Mouse (Mus musculus): ENCODE results near the gene Pnpla3. TPM values are rescaled to one million over a fixed set of nuclear protein-coding genes. Genes with fewer than 3 reads are reported as not detected.
A peak's percentile ranks its signal among the peaks of the same experiment; 100 is the strongest.

Gene Pnpla3
- polyA plus RNA-seq (2015; fragmentation: Nextera tagmentation; extraction: Ambion mirVana), result 7.0 and 7.1 TPM in 2 replicates

DNA sequence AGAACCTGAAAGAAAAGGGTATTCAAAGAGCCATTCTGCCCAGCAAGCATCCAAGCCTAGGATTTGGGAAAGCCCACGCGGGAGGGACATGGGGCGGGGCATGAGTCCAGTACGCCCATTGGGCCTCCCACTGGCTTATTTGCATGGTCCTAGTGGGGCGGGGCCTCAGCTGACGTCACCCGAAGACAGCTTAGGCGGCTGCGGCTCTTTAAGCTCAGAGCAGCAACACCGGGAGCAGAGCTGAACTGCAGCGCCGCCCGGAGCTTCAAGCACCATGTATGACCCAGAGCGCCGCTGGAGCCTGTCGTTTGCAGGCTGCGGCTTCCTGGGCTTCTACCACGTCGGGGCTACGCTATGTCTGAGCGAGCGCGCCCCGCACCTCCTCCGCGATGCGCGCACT lies at the start of gene Pnpla3:
Gene Pnpla3 (plus strand): TSS at position 238 of the 400 bp plus-strand sequence.
- Histone ChIP-seq H3K27me3 (ENCODE audit: control insufficient read depth, insufficient read depth, low read depth, low read length) (no peaks in the 10 kb centered on the region), H3K9me3 (replicated peaks; ENCODE audit: control insufficient read depth, low read length, poor library complexity, severe bottlenecking) (no peaks in the 10 kb centered on the region), H3K9ac (ENCODE audit: low read depth, low read length) (peak within 1 kb of the TSS; percentile 80), H3K36me3 (ENCODE audit: control insufficient read depth, insufficient read depth, low read length) (no peaks in the 10 kb centered on the region), H3K4me3 (ENCODE audit: low read depth, low read length) (peak within 1 kb of the TSS; percentile 63), H3K4me1 (ENCODE audit: control insufficient read depth, insufficient read depth, low read length) (peaks cover 24% of the 10 kb centered on the region), H3K27ac (ENCODE audit: low read length) (peak within 1 kb of the TSS; percentile 86), H3K4me2 (ENCODE audit: low read length) (peak within 1 kb of the TSS; percentile 95)
- under 1% methylated on average over 28 of the region's 28 CpGs for WGBS
- peak; percentile 98 for ATAC-seq

DNA sequence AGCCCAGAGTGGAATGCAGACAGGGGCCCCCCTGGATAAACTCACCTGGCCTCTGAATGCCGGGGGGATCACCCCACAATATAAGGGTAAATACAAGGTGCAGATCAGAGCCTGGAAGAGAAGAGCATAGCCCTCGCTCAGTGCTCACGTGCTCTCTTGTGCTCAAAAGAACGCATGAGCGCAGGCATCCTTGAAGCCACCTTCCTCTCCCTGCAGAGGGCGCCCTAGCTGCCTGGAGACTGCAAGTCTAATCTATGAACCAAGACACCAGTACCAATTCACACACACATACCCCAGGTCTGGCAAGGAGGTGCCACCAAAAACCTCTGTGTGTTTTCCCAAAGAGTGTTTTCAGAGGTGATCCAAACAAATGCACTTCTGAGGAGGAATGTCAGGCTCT lies 47.0 kb upstream of the Pnpla3 start:
- ATAC-seq, result no peak
- H3K36me3 ChIP-seq (ENCODE audit: control insufficient read depth, insufficient read depth, low read length), result no peaks in the 10 kb centered on the region
- WGBS, result 27% methylated on average over 6 of the region's 6 CpGs
- no peaks in the 10 kb centered on the region for H3K4me1 ChIP-seq (ENCODE audit: control insufficient read depth, insufficient read depth, low read length)
- H3K27me3 ChIP-seq (ENCODE audit: control insufficient read depth, insufficient read depth, low read depth, low read length), result no peaks in the 10 kb centered on the region
- no peaks in the 10 kb centered on the region for H3K9me3 ChIP-seq (replicated peaks; ENCODE audit: control insufficient read depth, low read length, poor library complexity, severe bottlenecking)
- no peak overlapping the region for H3K4me3 ChIP-seq (ENCODE audit: low read depth, low read length)
- H3K4me2 ChIP-seq (ENCODE audit: low read length), result no peak overlapping the region
- H3K9ac ChIP-seq (ENCODE audit: low read depth, low read length), result no peak overlapping the region
- H3K27ac ChIP-seq (ENCODE audit: low read length), result no peak overlapping the region

DNA sequence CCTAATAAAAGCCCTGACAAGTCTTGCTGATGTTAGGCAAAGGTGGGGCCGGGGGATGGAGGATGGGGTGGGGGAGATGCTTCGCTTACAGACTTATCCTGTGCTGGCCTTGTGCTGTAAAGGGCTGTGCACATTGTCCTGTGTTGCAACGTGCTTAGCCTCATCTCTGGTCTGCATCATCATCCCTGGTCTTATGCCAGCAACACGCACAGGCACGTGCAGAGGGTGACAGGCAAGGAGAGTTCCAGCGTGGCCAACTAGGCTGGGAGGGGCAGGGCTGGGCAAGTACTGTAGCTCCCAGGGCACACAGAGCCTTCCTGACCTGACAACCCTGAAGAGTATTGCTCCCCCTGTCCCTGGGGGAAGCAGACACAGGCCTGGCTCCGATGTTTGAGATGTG lies 46.6 kb upstream of the Pnpla3 start:
- Histone ChIP-seq H3K27ac (ENCODE audit: low read length) (no peak overlapping the region), H3K4me2 (ENCODE audit: low read length) (no peak overlapping the region), H3K9me3 (replicated peaks; ENCODE audit: control insufficient read depth, low read length, poor library complexity, severe bottlenecking) (no peaks in the 10 kb centered on the region), H3K4me1 (ENCODE audit: control insufficient read depth, insufficient read depth, low read length) (no peaks in the 10 kb centered on the region), H3K4me3 (ENCODE audit: low read depth, low read length) (no peak overlapping the region), H3K27me3 (ENCODE audit: control insufficient read depth, insufficient read depth, low read depth, low read length) (no peaks in the 10 kb centered on the region), H3K36me3 (ENCODE audit: control insufficient read depth, insufficient read depth, low read length) (no peaks in the 10 kb centered on the region), H3K9ac (ENCODE audit: low read depth, low read length) (no peak overlapping the region)
- 83% methylated on average over 7 of the region's 7 CpGs for WGBS
- ATAC-seq, result no peak

DNA sequence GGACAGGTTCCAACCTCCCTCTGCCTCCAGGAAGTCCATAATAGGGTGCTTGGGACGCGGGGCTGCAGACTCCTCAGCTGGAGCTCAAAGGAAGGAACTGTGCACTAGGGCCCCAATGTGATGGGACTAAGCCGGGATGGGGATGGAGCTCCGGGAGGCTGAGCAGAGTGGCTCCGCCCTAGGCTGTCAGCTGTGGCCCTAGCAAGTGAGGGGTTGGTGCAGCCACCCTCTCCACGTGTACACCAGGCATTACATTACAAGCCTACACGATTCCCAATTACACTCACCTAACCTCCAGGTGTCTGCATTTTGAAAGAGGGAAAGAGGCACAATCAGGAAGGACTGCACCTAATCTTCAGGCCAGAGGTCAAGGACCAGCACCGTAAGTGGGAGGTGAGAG lies 44.6 kb upstream of the Pnpla3 start, which contains the start of gene Pnpla5:
Gene Pnpla5 (minus strand): TSS at position 101 of the 400 bp plus-strand sequence.
- Histone ChIP-seq H3K4me3 (ENCODE audit: low read depth, low read length) (no peak within 1 kb of the TSS), H3K4me2 (ENCODE audit: low read length) (no peak within 1 kb of the TSS), H3K27me3 (ENCODE audit: control insufficient read depth, insufficient read depth, low read depth, low read length) (no peaks in the 10 kb centered on the region), H3K36me3 (ENCODE audit: control insufficient read depth, insufficient read depth, low read length) (no peaks in the 10 kb centered on the region), H3K4me1 (ENCODE audit: control insufficient read depth, insufficient read depth, low read length) (no peaks in the 10 kb centered on the region), H3K9me3 (replicated peaks; ENCODE audit: control insufficient read depth, low read length, poor library complexity, severe bottlenecking) (no peaks in the 10 kb centered on the region), H3K27ac (ENCODE audit: low read length) (no peak within 1 kb of the TSS), H3K9ac (ENCODE audit: low read depth, low read length) (no peak within 1 kb of the TSS)
- ATAC-seq, result no peak
- WGBS, result 63% methylated on average over 8 of the region's 8 CpGs

DNA sequence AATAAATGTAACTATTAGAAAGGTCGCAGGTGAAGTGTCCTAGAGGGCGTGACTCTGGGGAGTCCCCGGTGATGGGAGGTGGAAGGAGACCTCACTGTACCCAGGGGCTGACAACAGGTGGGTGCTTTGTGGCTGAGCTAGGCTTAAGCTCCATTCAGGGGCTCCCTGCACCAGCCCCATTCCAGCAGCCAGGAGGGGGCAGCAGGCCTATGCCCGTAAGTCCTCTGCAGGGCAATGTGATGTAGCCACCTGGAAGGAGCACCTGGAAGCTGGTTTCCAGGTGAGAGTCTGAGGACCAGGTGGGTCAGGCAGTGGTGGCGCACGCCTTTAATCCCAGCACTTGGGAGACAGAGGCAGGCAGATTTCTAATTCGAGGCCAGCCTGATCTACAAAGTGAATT lies 43.6 kb upstream of the Pnpla3 start:
- Histone ChIP-seq H3K4me3 (ENCODE audit: low read depth, low read length) (no peak overlapping the region), H3K27me3 (ENCODE audit: control insufficient read depth, insufficient read depth, low read depth, low read length) (no peaks in the 10 kb centered on the region), H3K4me2 (ENCODE audit: low read length) (no peak overlapping the region), H3K9me3 (replicated peaks; ENCODE audit: control insufficient read depth, low read length, poor library complexity, severe bottlenecking) (no peaks in the 10 kb centered on the region), H3K9ac (ENCODE audit: low read depth, low read length) (no peak overlapping the region), H3K27ac (ENCODE audit: low read length) (no peak overlapping the region), H3K4me1 (ENCODE audit: control insufficient read depth, insufficient read depth, low read length) (no peaks in the 10 kb centered on the region), H3K36me3 (ENCODE audit: control insufficient read depth, insufficient read depth, low read length) (no peaks in the 10 kb centered on the region)
- no peak for ATAC-seq
- WGBS, result 69% methylated on average over 7 of the region's 7 CpGs

DNA sequence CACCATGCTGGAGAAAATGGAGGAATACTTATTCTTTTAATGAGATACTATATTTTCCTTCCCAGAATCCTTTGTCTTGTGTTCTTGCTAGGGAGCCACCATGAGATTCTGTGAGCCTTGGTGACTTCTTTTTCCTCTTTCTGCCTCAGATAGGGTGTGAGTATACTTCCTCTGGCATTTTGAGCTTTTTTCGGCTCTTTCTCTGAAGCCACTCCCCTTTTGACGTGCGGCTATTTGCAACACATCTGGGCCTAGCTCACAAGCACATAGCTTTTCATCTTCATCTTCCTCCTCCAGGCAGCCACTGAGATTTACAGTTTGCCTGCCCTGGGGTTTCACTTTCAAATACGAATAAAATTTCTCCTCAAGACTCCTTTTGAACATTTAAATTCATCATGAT lies 41.2 kb upstream of the Pnpla3 start:
- ATAC-seq, result no peak
- Histone ChIP-seq H3K9me3 (replicated peaks; ENCODE audit: control insufficient read depth, low read length, poor library complexity, severe bottlenecking) (no peaks in the 10 kb centered on the region), H3K4me3 (ENCODE audit: low read depth, low read length) (no peak overlapping the region), H3K27ac (ENCODE audit: low read length) (no peak overlapping the region), H3K4me2 (ENCODE audit: low read length) (no peak overlapping the region), H3K9ac (ENCODE audit: low read depth, low read length) (no peak overlapping the region), H3K36me3 (ENCODE audit: control insufficient read depth, insufficient read depth, low read length) (no peaks in the 10 kb centered on the region), H3K4me1 (ENCODE audit: control insufficient read depth, insufficient read depth, low read length) (no peaks in the 10 kb centered on the region), H3K27me3 (ENCODE audit: control insufficient read depth, insufficient read depth, low read depth, low read length) (no peaks in the 10 kb centered on the region)
- WGBS, result 79% methylated on average over 4 of the region's 4 CpGs

DNA sequence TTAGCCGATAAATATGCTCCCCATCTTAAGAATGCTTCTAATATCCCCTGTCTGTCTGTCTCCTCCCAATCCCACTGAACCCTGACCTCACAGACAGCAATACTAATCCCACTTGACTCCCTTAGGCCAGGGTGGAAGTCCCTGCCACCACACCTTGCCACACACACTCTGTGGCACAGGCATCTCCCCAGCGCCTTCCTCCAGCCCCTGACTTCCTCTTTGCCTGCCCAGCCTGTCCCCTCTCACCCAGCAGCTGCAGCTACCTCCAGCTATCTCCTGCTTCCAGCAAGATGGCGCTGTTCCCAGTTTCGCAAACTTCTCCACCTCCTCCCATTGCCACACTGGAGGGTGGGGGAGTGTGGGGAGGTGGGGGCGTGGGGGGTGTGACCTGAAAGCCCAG lies 40.8 kb upstream of the Pnpla3 start:
- Histone ChIP-seq H3K9me3 (replicated peaks; ENCODE audit: control insufficient read depth, low read length, poor library complexity, severe bottlenecking) (no peaks in the 10 kb centered on the region), H3K27ac (ENCODE audit: low read length) (no peak overlapping the region), H3K27me3 (ENCODE audit: control insufficient read depth, insufficient read depth, low read depth, low read length) (no peaks in the 10 kb centered on the region), H3K4me2 (ENCODE audit: low read length) (no peak overlapping the region), H3K9ac (ENCODE audit: low read depth, low read length) (no peak overlapping the region), H3K36me3 (ENCODE audit: control insufficient read depth, insufficient read depth, low read length) (no peaks in the 10 kb centered on the region), H3K4me1 (ENCODE audit: control insufficient read depth, insufficient read depth, low read length) (no peaks in the 10 kb centered on the region), H3K4me3 (ENCODE audit: low read depth, low read length) (no peak overlapping the region)
- 36% methylated on average over 5 of the region's 5 CpGs for WGBS
- no peak for ATAC-seq

DNA sequence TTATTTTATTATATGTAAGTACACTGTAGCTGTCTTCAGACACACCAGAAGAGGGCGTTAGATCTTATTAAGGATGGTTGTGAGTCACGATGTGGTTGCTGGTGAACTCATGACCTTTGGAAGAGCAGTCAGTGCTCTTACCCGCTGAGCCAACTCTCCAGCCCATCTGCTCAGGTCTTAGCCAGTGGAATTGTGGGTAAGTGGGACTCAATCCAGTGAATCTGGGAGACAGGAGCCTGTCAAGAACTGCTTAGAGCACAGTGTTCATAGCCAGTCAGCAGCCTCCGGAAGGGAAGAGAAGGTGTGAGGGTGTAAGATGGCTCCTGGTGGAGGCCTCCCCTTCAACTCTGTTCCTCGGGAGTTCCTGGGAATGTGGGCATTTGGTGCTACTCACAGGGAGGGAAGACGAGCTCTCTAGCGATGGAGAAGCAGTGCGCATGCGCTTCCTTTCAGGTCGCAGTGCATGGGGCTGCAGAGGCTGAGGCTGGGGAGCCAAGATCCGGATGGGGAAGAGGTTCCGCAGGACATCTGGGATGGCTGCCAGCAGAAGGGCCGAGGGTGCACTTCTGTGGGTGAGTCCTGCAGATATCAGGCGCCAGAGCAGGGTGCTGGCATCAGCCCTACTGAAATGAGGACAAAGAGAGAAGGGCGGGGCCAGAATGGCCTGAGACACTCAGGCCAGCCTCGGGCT lies 36.4 kb upstream of the Pnpla3 start:
- no peaks in the 10 kb centered on the region for H3K9me3 ChIP-seq (replicated peaks; ENCODE audit: control insufficient read depth, low read length, poor library complexity, severe bottlenecking)
- no peaks in the 10 kb centered on the region for H3K36me3 ChIP-seq (ENCODE audit: control insufficient read depth, insufficient read depth, low read length)
- 70% methylated on average over 16 of the region's 16 CpGs for WGBS
- ATAC-seq, result no peak
- H3K4me3 ChIP-seq (ENCODE audit: low read depth, low read length), result no peak overlapping the region
- H3K27me3 ChIP-seq (ENCODE audit: control insufficient read depth, insufficient read depth, low read depth, low read length), result no peaks in the 10 kb centered on the region
- no peak overlapping the region for H3K4me2 ChIP-seq (ENCODE audit: low read length)
- H3K4me1 ChIP-seq (ENCODE audit: control insufficient read depth, insufficient read depth, low read length), result no peaks in the 10 kb centered on the region
- H3K9ac ChIP-seq (ENCODE audit: low read depth, low read length), result no peak overlapping the region
- H3K27ac ChIP-seq (ENCODE audit: low read length), result no peak overlapping the region

DNA sequence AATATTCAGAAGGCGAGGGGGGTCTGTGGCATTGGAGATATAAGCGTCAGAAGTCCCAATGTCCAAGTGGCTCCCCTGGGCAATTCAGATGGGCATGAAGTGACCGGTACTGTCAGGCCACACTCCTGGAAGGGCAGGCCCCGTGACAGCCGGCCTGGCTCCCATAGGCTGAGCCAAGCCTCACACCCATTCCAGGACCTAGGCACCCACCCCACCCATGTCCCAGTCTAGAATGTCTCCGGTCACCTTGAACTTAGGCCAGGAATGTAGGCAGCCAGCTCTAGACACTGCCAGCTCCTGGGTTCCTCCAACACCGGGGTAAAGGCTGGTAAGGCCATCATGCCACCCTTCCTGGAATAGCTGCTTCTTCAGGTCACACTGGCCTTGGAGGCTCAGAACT lies 35.7 kb upstream of the Pnpla3 start:
- no peaks in the 10 kb centered on the region; the same call in 1 of the 2 replicates for H3K4me1 ChIP-seq (ENCODE audit: control insufficient read depth, insufficient read depth, low read length)
- H3K4me2 ChIP-seq (ENCODE audit: low read length), result no peak overlapping the region
- H3K4me3 ChIP-seq (ENCODE audit: low read depth, low read length), result no peak overlapping the region
- ATAC-seq, result no peak
- no peaks in the 10 kb centered on the region for H3K9me3 ChIP-seq (replicated peaks; ENCODE audit: control insufficient read depth, low read length, poor library complexity, severe bottlenecking)
- WGBS, result 94% methylated on average over 7 of the region's 7 CpGs
- no peaks in the 10 kb centered on the region for H3K36me3 ChIP-seq (ENCODE audit: control insufficient read depth, insufficient read depth, low read length)
- H3K27ac ChIP-seq (ENCODE audit: low read length), result no peak overlapping the region
- H3K9ac ChIP-seq (ENCODE audit: low read depth, low read length), result no peak overlapping the region
- H3K27me3 ChIP-seq (ENCODE audit: control insufficient read depth, insufficient read depth, low read depth, low read length), result no peaks in the 10 kb centered on the region

All from midbrain, embryonic 16.5 days (tissue).